Mouse (Mus musculus) cortical plate, adult 2 months (tissue): ENCODE measurements at regions not wholly inside any gene's neighbourhood (a gene's known extent, or its start where the extent isn't known, plus 50 kb on each side); places are given as distances from the start of the nearest gene placed in this dataset.

Experiments
- CTCF ChIP-seq: fragments of 200-500 bp; IDR thresholded peaks from 2 replicates; pipeline ENCODE4 v1.5.1; 2011; ENCODE audit warnings: mild to moderate bottlenecking, control low read depth, low read length; ENCODE audit not compliant: insufficient read depth; ENCODE audit errors: extremely low read depth
- POLR2A ChIP-seq: fragments of 200-500 bp; IDR thresholded peaks from 2 replicates; pipeline ENCODE4 v1.6.1; 2011; ENCODE audit warnings: mild to moderate bottlenecking, low read length, control low read depth; ENCODE audit not compliant: insufficient read depth; ENCODE audit errors: extremely low read depth

DNA sequence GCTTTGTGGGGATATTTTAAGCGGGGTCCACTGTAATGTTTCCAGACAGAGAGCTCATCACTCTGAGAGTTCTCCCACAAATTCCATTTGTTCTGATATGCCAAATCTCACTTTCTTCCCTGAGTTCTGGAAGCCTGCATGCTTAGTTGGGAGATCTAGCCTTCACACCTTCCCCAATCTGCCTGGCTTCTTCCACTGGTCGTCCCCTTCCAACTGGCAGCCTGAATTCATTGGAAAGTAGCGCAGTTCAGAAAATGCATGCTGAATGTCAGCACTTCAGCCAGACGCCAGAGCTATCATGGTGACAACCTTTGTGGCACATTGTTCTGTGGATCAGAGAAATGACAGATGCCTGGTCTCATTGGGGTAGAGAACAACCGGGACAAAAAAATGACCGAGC is 667.2 kb downstream of the Pdcd6ip start:
- TF ChIP-seq POLR2A: no peak
- no peak for TF ChIP-seq CTCF
